Mouse (Mus musculus) embryonic facial prominence, embryonic 10.5 days (tissue): Measurements from ENCODE around the gene Tmem273. TPM values are rescaled to one million over a fixed set of nuclear protein-coding genes. Genes with fewer than 3 reads are reported as not detected.

ENCODE experiments used
- DNase-seq: peaks from one replicate; pipeline ENCODE4 v3.0.0-alpha.2; 2017; ENCODE audit warnings: low spot score
- H3K27ac ChIP-seq: fragments of 300-500 bp; sonication (generic); replicated peaks from 2 replicates; pipeline ENCODE4 v1.5.1; 2016; ENCODE audit warnings: mild to moderate bottlenecking
- H3K27me3 ChIP-seq: fragments of 300-500 bp; sonication (generic); replicated peaks from 2 replicates; pipeline ENCODE4 v1.6.1; 2016; ENCODE audit warnings: low read depth, mild to moderate bottlenecking; ENCODE audit not compliant: poor library complexity, severe bottlenecking
- H3K36me3 ChIP-seq: fragments of 300-500 bp; sonication (generic); replicated peaks from 2 replicates; pipeline ENCODE4 v1.6.1; 2016; ENCODE audit warnings: mild to moderate bottlenecking, moderate library complexity
- H3K4me1 ChIP-seq: fragments of 300-500 bp; sonication (generic); 2 replicates; pipeline ENCODE4 v1.6.1; 2016
- H3K4me3 ChIP-seq: fragments of 300-500 bp; sonication (generic); 2 replicates; pipeline ENCODE4 v1.5.1; 2016; ENCODE audit warnings: mild to moderate bottlenecking, moderate library complexity
- H3K9me3 ChIP-seq: fragments of 300-500 bp; sonication (generic); 2 replicates; pipeline ENCODE4 v1.6.1; 2016; ENCODE audit warnings: mild to moderate bottlenecking
- WGBS: fragments of 180-500 bp; shearing (Covaris S2); methylation state at CpG from one replicate; pipeline ENCODE4 v1.1.7; 2016; 5-methylcytosine and 5-hydroxymethylcytosine counted together
- polyA plus RNA-seq: library from polyadenylated mRNA; unstranded; fragments of >200 nt; fragmentation: Nextera tagmentation; extraction: Ambion mirVana; gene quantifications from 2 replicates; pipeline ENCODE4 v1.2.1, GENCODE M21; 2016

Gene Tmem273
- polyA plus RNA-seq, 1 experiment from 2014 or later = 0.24 TPM

GRCm38 (mm10) chr14:32836191-32836590 lies 50.4 kb downstream of the Tmem273 start:
- no peak for DNase-seq
- Histone ChIP-seq H3K27me3 (0 out of 2 replicates have a peak, but pooled peaks cover 4% of the 10 kb centered on the region), H3K4me1 (peaks cover 11% of the 10 kb centered on the region; the same call in 1 of the 2 replicates), H3K4me3 (no peak overlapping the region), H3K27ac (no peak overlapping the region; the same call in 1 of the 2 replicates), H3K36me3 (no peaks in the 10 kb centered on the region), H3K9me3 (no peaks in the 10 kb centered on the region)
- 88% methylated on average over 11 of the region's 11 CpGs for WGBS

DNA sequence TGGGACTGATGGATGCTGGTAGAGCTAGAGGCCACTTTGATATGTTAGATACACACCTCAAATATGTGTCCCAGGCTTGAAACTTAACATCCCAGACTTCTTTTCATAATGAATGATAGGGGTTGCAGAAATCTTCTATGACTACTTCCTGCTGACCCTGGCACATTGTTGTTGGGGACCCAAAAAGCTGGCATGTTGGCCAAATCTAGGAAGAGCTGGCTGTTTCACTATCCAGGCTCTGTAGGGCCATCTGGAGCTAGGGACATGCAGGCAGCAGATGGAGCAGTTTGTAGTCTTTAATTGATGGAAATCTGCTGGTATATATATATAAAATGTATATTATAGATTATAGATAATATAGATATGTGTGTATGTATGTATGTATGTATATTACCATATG lies 56.3 kb downstream of the Tmem273 start:
- H3K4me1 ChIP-seq = no peaks in the 10 kb centered on the region
- no peaks in the 10 kb centered on the region for H3K27me3 ChIP-seq
- DNase-seq = no peak
- H3K36me3 ChIP-seq = no peaks in the 10 kb centered on the region
- no peaks in the 10 kb centered on the region for H3K9me3 ChIP-seq
- H3K4me3 ChIP-seq = no peak overlapping the region
- H3K27ac ChIP-seq = no peak overlapping the region

DNA sequence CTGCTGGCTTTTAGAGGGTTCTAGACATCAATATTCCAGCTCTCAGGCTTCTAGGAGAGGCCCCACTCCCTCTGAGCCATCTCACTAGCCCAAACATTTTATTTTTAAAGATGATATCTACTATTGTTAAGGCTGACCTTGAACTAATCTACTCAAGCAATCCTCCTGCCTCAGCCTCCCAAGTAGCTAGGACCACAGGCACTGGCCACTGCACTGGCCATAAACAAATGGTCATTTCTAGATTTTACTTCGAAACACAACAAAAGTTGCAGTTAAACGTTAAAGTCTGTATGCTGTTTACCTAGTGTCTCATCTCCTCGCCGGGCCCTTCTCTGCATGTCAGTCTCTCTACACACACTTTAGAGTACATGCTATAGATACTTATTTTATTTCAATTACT lies 68.3 kb downstream of the Tmem273 start:
- H3K4me1 ChIP-seq = 0 out of 2 replicates have a peak, but pooled peaks cover 3% of the 10 kb centered on the region
- no peaks in the 10 kb centered on the region for H3K36me3 ChIP-seq
- WGBS = 90% methylated on average over 4 of the region's 4 CpGs
- no peak for DNase-seq
- H3K27ac ChIP-seq = no peak overlapping the region
- no peak overlapping the region for H3K4me3 ChIP-seq
- H3K9me3 ChIP-seq = no peaks in the 10 kb centered on the region
- H3K27me3 ChIP-seq = peaks cover 36% of the 10 kb centered on the region

DNA sequence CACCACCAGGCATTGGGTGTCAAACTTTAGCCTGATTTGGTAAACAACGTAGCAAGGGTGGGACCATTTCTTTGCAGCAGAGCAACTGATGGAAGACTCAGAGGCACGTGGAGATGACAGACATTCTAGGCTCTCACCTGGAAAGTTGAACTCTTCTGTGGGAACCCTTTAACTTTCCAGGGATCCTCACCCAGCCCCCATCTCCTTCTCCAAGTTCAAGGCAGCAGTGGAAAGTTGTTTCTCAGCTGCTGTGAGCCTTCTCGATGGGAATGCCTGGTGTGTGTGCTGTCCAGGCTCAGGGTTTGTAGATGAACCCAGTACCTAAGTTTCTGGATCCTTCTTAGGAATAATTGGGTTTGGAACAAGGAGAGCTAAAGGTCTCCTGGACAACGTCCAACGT lies 70.5 kb downstream of the Tmem273 start:
- Histone ChIP-seq H3K27ac (no peak overlapping the region), H3K36me3 (no peaks in the 10 kb centered on the region), H3K4me3 (peak overlapping the region; percentile 71), H3K4me1 (peaks cover 20% of the 10 kb centered on the region), H3K27me3 (peaks cover 39% of the 10 kb centered on the region), H3K9me3 (no peaks in the 10 kb centered on the region)
- no peak for DNase-seq
- 39% methylated on average over 5 of the region's 5 CpGs for WGBS

- peak; percentile 73 for DNase-seq
- WGBS = under 1% methylated on average over 68 of the region's 68 CpGs
- peak within 1 kb of the TSS; percentile 71 for H3K4me3 ChIP-seq
- no peaks in the 10 kb centered on the region for H3K36me3 ChIP-seq
- H3K9me3 ChIP-seq = no peaks in the 10 kb centered on the region
- peak within 1 kb of the TSS; percentile 85 for H3K27ac ChIP-seq
- H3K27me3 ChIP-seq = peaks cover 39% of the 10 kb centered on the region
- H3K4me1 ChIP-seq = peaks cover 26% of the 10 kb centered on the region
These were observed 71.0 kb downstream of the Tmem273 start, which contains the start of gene Vstm4 for GRCm38 (mm10) chr14:32856681-32857328. Vstm4 (plus strand) TSS chr14:32856756.

GRCm38 (mm10) chr14:32858361-32858760 lies 72.6 kb downstream of the Tmem273 start:
- H3K4me3 ChIP-seq = no peak overlapping the region
- no peak for DNase-seq
- peaks cover 26% of the 10 kb centered on the region for H3K4me1 ChIP-seq
- WGBS = 94% methylated on average over 10 of the region's 10 CpGs
- H3K27me3 ChIP-seq = peaks cover 39% of the 10 kb centered on the region
- no peaks in the 10 kb centered on the region for H3K9me3 ChIP-seq
- H3K36me3 ChIP-seq = no peaks in the 10 kb centered on the region
- no peak overlapping the region for H3K27ac ChIP-seq

DNA sequence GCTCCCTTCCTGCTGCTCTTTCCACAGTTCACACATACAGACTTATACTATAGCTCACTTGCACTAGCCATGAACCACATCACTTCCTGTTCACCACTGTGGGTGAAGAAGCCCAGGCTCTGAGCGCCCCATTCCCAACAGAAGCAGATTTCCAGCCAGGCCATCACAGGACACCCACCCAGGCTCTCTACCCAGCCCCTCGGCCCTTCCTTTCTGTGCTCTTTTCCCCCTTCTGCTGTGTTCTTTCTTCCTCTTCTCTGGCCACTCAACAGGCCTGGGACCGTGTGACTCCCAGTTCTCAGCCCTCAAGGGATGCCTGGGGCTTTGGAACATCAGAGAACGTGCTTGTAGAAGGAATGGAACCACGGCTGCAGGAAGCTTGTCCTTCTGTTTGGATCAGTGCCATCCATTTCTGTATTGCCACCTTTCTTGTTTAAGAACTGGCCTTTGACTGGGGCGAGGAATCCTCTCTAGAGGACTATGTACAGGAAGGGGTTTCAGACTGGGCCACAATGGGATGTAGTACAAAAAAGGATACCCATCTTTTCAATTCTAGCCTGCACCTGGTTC lies 73.3 kb downstream of the Tmem273 start:
- WGBS = 77% methylated on average over 6 of the region's 6 CpGs
- Histone ChIP-seq H3K27ac (no peak overlapping the region), H3K27me3 (peaks cover 39% of the 10 kb centered on the region), H3K4me1 (peaks cover 26% of the 10 kb centered on the region), H3K9me3 (no peaks in the 10 kb centered on the region), H3K36me3 (no peaks in the 10 kb centered on the region), H3K4me3 (no peak overlapping the region)
- no peak for DNase-seq

GRCm38 (mm10) chr14:32859831-32860569 lies 74.2 kb downstream of the Tmem273 start:
- 58% methylated on average over 11 of the region's 11 CpGs for WGBS
- H3K27ac ChIP-seq = 0 out of 2 replicates have a peak overlapping the region, but pooled peaks have one; percentile 10
- no peaks in the 10 kb centered on the region for H3K36me3 ChIP-seq
- no peaks in the 10 kb centered on the region for H3K9me3 ChIP-seq
- peaks cover 39% of the 10 kb centered on the region for H3K27me3 ChIP-seq
- no peak overlapping the region for H3K4me3 ChIP-seq
- peak; percentile 24 for DNase-seq
- H3K4me1 ChIP-seq = peaks cover 26% of the 10 kb centered on the region

GRCm38 (mm10) chr14:32861149-32861581 lies 75.4 kb downstream of the Tmem273 start:
- H3K27me3 ChIP-seq = peaks cover 29% of the 10 kb centered on the region
- no peak overlapping the region for H3K4me3 ChIP-seq
- peak overlapping the region; percentile 44; the same call in 1 of the 2 replicates for H3K27ac ChIP-seq
- H3K36me3 ChIP-seq = no peaks in the 10 kb centered on the region
- H3K4me1 ChIP-seq = peaks cover 26% of the 10 kb centered on the region
- peak; percentile 28 for DNase-seq
- 27% methylated on average over 6 of the region's 6 CpGs for WGBS
- no peaks in the 10 kb centered on the region for H3K9me3 ChIP-seq

- H3K9me3 ChIP-seq = no peaks in the 10 kb centered on the region
- DNase-seq = no peak
- WGBS = 48% methylated on average over 2 of the region's 2 CpGs
- peaks cover 23% of the 10 kb centered on the region for H3K4me1 ChIP-seq
- H3K36me3 ChIP-seq = no peaks in the 10 kb centered on the region
- H3K4me3 ChIP-seq = no peak overlapping the region
- H3K27me3 ChIP-seq = peaks cover 24% of the 10 kb centered on the region
- H3K27ac ChIP-seq = peak overlapping the region; percentile 44; the same call in 1 of the 2 replicates
These were observed 75.9 kb downstream of the Tmem273 start for GRCm38 (mm10) chr14:32861656-32862055.

- Histone ChIP-seq H3K4me1 (peaks cover 15% of the 10 kb centered on the region), H3K36me3 (no peaks in the 10 kb centered on the region), H3K27me3 (no peaks in the 10 kb centered on the region), H3K27ac (no peak overlapping the region), H3K9me3 (no peaks in the 10 kb centered on the region), H3K4me3 (no peak overlapping the region)
- no peak for DNase-seq
- WGBS = 89% methylated on average over 3 of the region's 3 CpGs
These were observed 79.6 kb downstream of the Tmem273 start for GRCm38 (mm10) chr14:32865331-32865730.
